Mouse (Mus musculus) neural tube, embryonic 13.5 days (tissue): ENCODE data around the gene Atp1a3. TPM values are rescaled to one million over a fixed set of nuclear protein-coding genes. Genes with fewer than 3 reads are reported as not detected.
A peak's percentile ranks its signal among the peaks of the same experiment; 100 is the strongest.

Experiments used
- ATAC-seq: fragments of 200-750 bp; cut with Nextera tagmentation; 2 replicates; pipeline ENCODE4 v1.8.0; 2017; ENCODE audit warnings: low read depth, mild to moderate bottlenecking, moderate TSS enrichment, moderate library complexity
- H3K27ac ChIP-seq: fragments of 300-500 bp; sonication (generic); replicated peaks from 2 replicates; pipeline ENCODE4 v1.5.1; 2015; ENCODE audit warnings: moderate library complexity, mild to moderate bottlenecking, inconsistent platforms
- H3K27me3 ChIP-seq: fragments of 300-500 bp; sonication (generic); 2 replicates; pipeline ENCODE4 v1.6.1; 2015; ENCODE audit warnings: mild to moderate bottlenecking, inconsistent platforms
- H3K36me3 ChIP-seq: fragments of 300-500 bp; sonication (generic); 2 replicates; pipeline ENCODE4 v1.6.1; 2015; ENCODE audit warnings: mild to moderate bottlenecking, inconsistent platforms
- H3K4me1 ChIP-seq: fragments of 300-500 bp; sonication (generic); replicated peaks from 2 replicates; pipeline ENCODE4 v1.6.1; 2015; ENCODE audit warnings: inconsistent platforms
- H3K4me2 ChIP-seq: fragments of 300-500 bp; sonication (generic); 2 replicates; pipeline ENCODE4 v1.6.1; 2015; ENCODE audit warnings: inconsistent platforms, mild to moderate bottlenecking, moderate library complexity
- H3K4me3 ChIP-seq: fragments of 300-500 bp; sonication (generic); 2 replicates; pipeline ENCODE4 v1.5.1; 2015; ENCODE audit warnings: mild to moderate bottlenecking, inconsistent platforms
- H3K9ac ChIP-seq: fragments of 300-500 bp; sonication (generic); 2 replicates; pipeline ENCODE4 v1.6.1; 2015; ENCODE audit warnings: moderate library complexity, mild to moderate bottlenecking, inconsistent platforms
- H3K9me3 ChIP-seq: fragments of 300-500 bp; sonication (generic); 2 replicates; pipeline ENCODE4 v1.6.1; 2016; ENCODE audit warnings: inconsistent platforms
- WGBS: fragments of 180-500 bp; shearing (Covaris S2); methylation state at CpG from one replicate; pipeline ENCODE4 v1.1.7; 2015; 5-methylcytosine and 5-hydroxymethylcytosine counted together
- microRNA-seq: library from miRNA; unstranded; fragments of <30 nt; microRNA quantifications from one replicate; pipeline ENCODE4, GENCODE M21; 2016
- polyA plus RNA-seq: library from polyadenylated mRNA; unstranded; fragments of >200 nt; fragmentation: Nextera tagmentation; extraction: Ambion mirVana; gene quantifications from 2 replicates; pipeline ENCODE4 v1.2.1, GENCODE M21; 2015

The Atp1a3 gene
- polyA plus RNA-seq, 1 experiment from 2014 or later = 261 TPM

DNA sequence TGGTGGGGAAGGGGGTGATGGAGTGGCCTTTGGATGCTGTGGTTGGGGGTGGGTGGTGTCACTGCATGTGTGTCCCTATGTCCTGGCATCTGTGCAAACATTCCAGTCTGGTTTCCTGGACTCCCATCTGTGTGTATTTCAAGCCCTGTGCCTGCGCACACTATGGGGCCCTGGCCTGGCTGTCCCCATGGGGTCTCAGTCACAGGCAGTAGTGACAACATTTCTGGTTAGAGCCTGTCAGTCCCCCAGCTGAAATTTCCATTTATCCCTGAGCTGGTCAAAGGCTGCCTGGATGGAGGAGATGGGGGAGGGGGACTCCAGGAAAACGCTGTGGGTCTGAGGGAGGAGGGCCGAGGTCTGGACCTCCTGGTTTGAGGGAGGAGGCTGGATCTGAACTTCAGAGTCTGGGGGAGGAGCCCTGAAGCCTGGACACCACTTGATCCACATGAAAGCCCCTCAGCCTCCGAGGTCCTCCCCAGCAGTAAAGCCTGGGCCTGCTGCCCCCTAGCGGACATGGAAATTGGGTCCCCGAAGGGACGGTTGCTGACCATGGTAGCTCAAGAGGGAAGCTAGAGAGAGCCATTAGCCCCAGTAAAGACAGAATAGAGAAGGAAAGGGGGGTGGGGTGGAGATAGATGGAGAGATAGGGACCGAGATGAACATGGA, 55.7 kb downstream of the Atp1a3 start:
- WGBS = 0% methylated on average over 8 of the region's 8 CpGs

DNA sequence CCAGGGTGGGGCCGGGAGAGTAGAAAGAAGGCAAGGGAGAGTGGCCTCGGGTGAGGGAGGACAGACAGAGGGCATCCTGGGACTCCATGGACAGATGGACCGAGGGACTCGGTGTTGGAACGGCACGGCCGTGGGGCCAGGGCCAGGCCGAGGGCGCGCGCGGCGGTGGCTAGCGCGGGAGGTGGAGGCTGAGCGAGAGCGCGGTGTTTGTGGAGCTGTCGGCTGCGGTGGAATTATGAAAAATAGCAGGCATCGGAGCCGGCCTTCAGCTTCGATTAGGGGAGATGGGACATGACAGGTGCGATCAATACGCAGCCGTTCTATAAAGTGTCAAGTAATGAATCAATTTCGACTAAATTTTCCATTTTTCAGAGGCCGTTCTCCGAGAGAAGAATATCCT, 57.0 kb downstream of the Atp1a3 start:
- H3K4me1 ChIP-seq = peaks cover 59% of the 10 kb centered on the region
- ATAC-seq = no peak
- no peak overlapping the region for H3K27ac ChIP-seq
- H3K9me3 ChIP-seq = no peaks in the 10 kb centered on the region
- H3K36me3 ChIP-seq = no peaks in the 10 kb centered on the region
- H3K9ac ChIP-seq = peak overlapping the region; percentile 61
- 2% methylated on average over 28 of the region's 29 CpGs for WGBS
- peaks cover 99% of the 10 kb centered on the region for H3K27me3 ChIP-seq
- H3K4me2 ChIP-seq = peak overlapping the region; percentile 39
- H3K4me3 ChIP-seq = peak overlapping the region; percentile 9; the same call in 1 of the 2 replicates

More for the DNA sequence above, 55.7 kb downstream of the Atp1a3 start:
- Histone ChIP-seq H3K9ac (no peak overlapping the region), H3K4me2 (no peak overlapping the region), H3K4me3 (no peak overlapping the region), H3K9me3 (no peaks in the 10 kb centered on the region), H3K27me3 (peaks cover 97% of the 10 kb centered on the region), H3K36me3 (no peaks in the 10 kb centered on the region), H3K27ac (no peak overlapping the region), H3K4me1 (peaks cover 61% of the 10 kb centered on the region)
- ATAC-seq = peak; percentile 10; the same call in 1 of the 2 replicates

GRCm38 (mm10) chr7:24947316-24948048, 58.3 kb downstream of the Atp1a3 start:
- no peaks in the 10 kb centered on the region for H3K36me3 ChIP-seq
- H3K27ac ChIP-seq = no peak overlapping the region
- H3K9ac ChIP-seq = no peak overlapping the region
- 4% methylated on average over 7 of the region's 7 CpGs for whole genome bisulfite sequencing
- ATAC-seq = no peak
- H3K27me3 ChIP-seq = peaks cover 99% of the 10 kb centered on the region
- no peak overlapping the region for H3K4me2 ChIP-seq
- peaks cover 55% of the 10 kb centered on the region for H3K4me1 ChIP-seq
- no peaks in the 10 kb centered on the region for H3K9me3 ChIP-seq
- H3K4me3 ChIP-seq = no peak overlapping the region

DNA sequence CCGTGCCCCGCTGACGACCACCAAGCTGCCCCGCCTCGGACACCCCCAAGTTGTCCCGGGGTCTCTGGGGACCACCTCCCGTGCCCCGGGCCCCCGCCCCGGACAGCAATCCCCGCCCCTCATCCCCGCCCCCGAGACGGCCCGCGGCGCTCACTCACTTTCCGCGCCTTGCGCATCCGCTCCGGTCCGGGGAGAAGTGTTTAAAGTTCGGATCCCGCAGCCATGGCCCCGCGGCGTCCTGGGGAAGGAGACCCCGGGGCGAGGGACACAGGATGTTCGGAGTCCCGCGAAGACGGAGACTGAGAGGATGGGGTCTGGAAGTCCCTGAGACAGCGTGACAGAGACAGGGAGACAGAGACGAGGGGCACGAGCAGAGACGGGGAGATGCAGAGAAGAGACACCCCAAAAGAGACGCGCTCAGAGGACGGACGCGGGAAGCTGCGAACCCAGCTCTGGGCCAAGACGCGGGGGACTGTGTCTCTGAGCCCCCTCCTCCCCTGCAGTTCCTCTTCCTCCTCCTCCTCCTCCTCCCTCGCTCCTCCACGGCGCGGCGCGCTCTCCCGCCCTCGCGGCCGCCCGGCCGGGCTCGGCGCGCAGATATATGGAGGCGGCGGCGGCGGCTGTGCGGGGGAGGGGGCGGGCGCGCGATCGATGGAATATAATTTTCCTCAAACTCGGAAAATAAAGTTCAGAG, 61.4 kb downstream of the Atp1a3 start, which contains the start of gene Gm4881:
TSS of gene Gm4881 (minus strand) at position 238 of the 694 bp plus-strand sequence.
- WGBS = under 1% methylated on average over 60 of the region's 72 CpGs
- Histone ChIP-seq H3K27ac (no peak within 1 kb of the TSS), H3K4me2 (peak within 1 kb of the TSS; percentile 61), H3K9ac (peak within 1 kb of the TSS; percentile 60), H3K9me3 (no peaks in the 10 kb centered on the region), H3K36me3 (no peaks in the 10 kb centered on the region), H3K27me3 (peaks cover 100% of the 10 kb centered on the region), H3K4me3 (peak within 1 kb of the TSS; percentile 35), H3K4me1 (peaks cover 34% of the 10 kb centered on the region)
- ATAC-seq = no peak

GRCm38 (mm10) chr7:24943641-24944040, 62.1 kb downstream of the Atp1a3 start:
- no peak for ATAC-seq
- H3K4me2 ChIP-seq = no peak overlapping the region
- H3K4me3 ChIP-seq = no peak overlapping the region

DNA sequence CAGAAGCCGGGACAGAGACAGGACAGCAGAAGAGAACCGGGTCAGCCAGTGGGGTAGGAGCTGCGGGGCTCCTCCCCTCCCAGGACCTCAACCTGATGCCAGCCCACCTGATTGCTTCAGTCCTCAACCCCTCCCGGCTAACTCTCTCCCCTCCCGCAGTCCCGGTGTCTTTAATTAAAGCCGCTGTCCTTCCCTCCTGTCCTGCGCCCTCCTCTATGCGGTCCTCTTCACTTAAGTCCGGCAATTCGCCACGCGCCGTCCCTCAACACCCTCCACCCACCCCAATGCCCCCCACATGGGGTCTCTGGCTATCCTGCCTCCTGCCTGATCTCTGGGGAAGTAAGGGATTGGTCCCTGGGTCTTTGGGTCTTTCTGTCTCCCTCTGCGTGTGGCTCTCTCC, 74.1 kb downstream of the Atp1a3 start:
- under 1% methylated on average over 15 of the region's 15 CpGs for WGBS
- no peak overlapping the region for H3K4me3 ChIP-seq
- ATAC-seq = no peak
- peaks cover 9% of the 10 kb centered on the region for H3K36me3 ChIP-seq
- H3K27me3 ChIP-seq = peaks cover 89% of the 10 kb centered on the region
- no peak overlapping the region for H3K9ac ChIP-seq
- no peak overlapping the region for H3K4me2 ChIP-seq
- no peaks in the 10 kb centered on the region for H3K9me3 ChIP-seq
- H3K27ac ChIP-seq = no peak overlapping the region
- peaks cover 33% of the 10 kb centered on the region for H3K4me1 ChIP-seq

More at GRCm38 (mm10) chr7:24943641-24944040, 62.1 kb downstream of the Atp1a3 start:
- peaks cover 26% of the 10 kb centered on the region for H3K4me1 ChIP-seq
- 8% methylated on average over 6 of the region's 6 CpGs for WGBS
- H3K27ac ChIP-seq = no peak overlapping the region
- peaks cover 100% of the 10 kb centered on the region for H3K27me3 ChIP-seq
- no peak overlapping the region for H3K9ac ChIP-seq
- H3K9me3 ChIP-seq = no peaks in the 10 kb centered on the region
- no peaks in the 10 kb centered on the region for H3K36me3 ChIP-seq

DNA sequence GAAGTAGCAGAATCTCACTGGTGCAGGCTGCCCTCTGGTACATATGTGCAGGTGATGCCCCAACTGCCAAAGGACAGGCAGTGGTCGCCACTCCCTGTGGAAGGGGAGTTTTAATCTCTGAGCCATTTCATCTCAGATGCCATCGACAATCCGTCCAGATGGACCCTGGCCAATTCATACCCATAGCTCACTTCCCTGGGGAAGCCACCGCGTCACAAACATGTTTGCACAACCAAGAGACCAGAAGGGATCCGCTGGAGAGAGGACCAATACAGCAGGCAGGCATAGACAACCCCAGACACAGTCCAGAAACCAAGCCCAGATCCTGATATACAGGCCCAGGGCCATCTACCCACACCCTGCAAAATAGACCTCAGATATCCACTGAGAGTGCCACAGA, 75.3 kb downstream of the Atp1a3 start:
- ATAC-seq = no peak
- no peak overlapping the region for H3K4me2 ChIP-seq
- H3K27me3 ChIP-seq = peaks cover 77% of the 10 kb centered on the region
- 47% methylated on average over 6 of the region's 6 CpGs for WGBS
- H3K27ac ChIP-seq = no peak overlapping the region
- no peak overlapping the region for H3K4me3 ChIP-seq
- H3K9ac ChIP-seq = no peak overlapping the region
- H3K36me3 ChIP-seq = peaks cover 20% of the 10 kb centered on the region
- peaks cover 33% of the 10 kb centered on the region for H3K4me1 ChIP-seq
- no peaks in the 10 kb centered on the region for H3K9me3 ChIP-seq

Small RNA genes within 50 kb of the gene (microRNA-seq; reads per million reads assigned to microRNA genes)
- gene Mir7046 = 0.44 reads per million
- not detected for gene Mir7047

Other genes with a start within 250 kb of the Atp1a3 start
- gene Cd177, start 245.6 kb downstream of the Atp1a3 start, polyA plus RNA-seq = 0.21 and 0.33 TPM in 2 replicates
- 0.52 TPM in 1 of 2 replicates, not detected in the other for gene Ceacam10, start 228.8 kb downstream of the Atp1a3 start, polyA plus RNA-seq
- gene Gm9844, start 143.7 kb downstream of the Atp1a3 start, polyA plus RNA-seq = 35.5 and 48.2 TPM in 2 replicates
- gene Lypd4, start 136.0 kb downstream of the Atp1a3 start, polyA plus RNA-seq = not detected in 2 replicates
- gene Dmrtc2, start 135.9 kb downstream of the Atp1a3 start, polyA plus RNA-seq = not detected in 2 replicates
- gene Rps19, start 121.6 kb downstream of the Atp1a3 start, polyA plus RNA-seq = 1,220 and 1,295 TPM in 2 replicates
- 0.31 and 0.33 TPM in 2 replicates for gene Cd79a, start 108.6 kb downstream of the Atp1a3 start, polyA plus RNA-seq
- 61.9 and 63.8 TPM in 2 replicates for gene Arhgef1, start 103.0 kb downstream of the Atp1a3 start, polyA plus RNA-seq
- 1.0 and 1.2 TPM in 2 replicates for gene Gm4881, start 61.5 kb downstream of the Atp1a3 start, polyA plus RNA-seq
- gene Rabac1, start 33.2 kb downstream of the Atp1a3 start, polyA plus RNA-seq = 255 and 276 TPM in 2 replicates
- gene Grik5, start 66.4 kb upstream of the Atp1a3 start, polyA plus RNA-seq = 15.2 and 15.3 TPM in 2 replicates
- gene Zfp574, start 66.6 kb upstream of the Atp1a3 start, polyA plus RNA-seq = 32.8 and 35.4 TPM in 2 replicates
- 28.0 and 29.4 TPM in 2 replicates for gene Pou2f2, start 173.8 kb upstream of the Atp1a3 start, polyA plus RNA-seq
- 16.6 and 17.7 TPM in 2 replicates for gene Dedd2, start 214.7 kb upstream of the Atp1a3 start, polyA plus RNA-seq
- 2.0 and 2.1 TPM in 2 replicates for gene Zfp526, start 215.5 kb upstream of the Atp1a3 start, polyA plus RNA-seq
- gene Gsk3a, start 231.9 kb upstream of the Atp1a3 start, polyA plus RNA-seq = 16.5 and 16.8 TPM in 2 replicates
- 4.9 and 8.0 TPM in 2 replicates for gene Erf, start 244.8 kb upstream of the Atp1a3 start, polyA plus RNA-seq